Mouse (Mus musculus): ENCODE measurements at regions not wholly inside any gene's neighbourhood (a gene's known extent, or its start where the extent isn't known, plus 50 kb on each side); places are given as distances from the start of the nearest gene placed in this dataset.

GRCm38 (mm10) chr12:119027701-119028100, 61.5 kb upstream of the Abcb5 start:
- DNase-seq (ENCODE audit: low spot score) = no peak

GRCm38 (mm10) chr12:119026311-119026710, 60.1 kb upstream of the Abcb5 start:
- peak; percentile 28 for DNase-seq (ENCODE audit: low spot score)

GRCm38 (mm10) chr12:119024063-119024462, 57.8 kb upstream of the Abcb5 start:
- DNase-seq (ENCODE audit: low spot score) = no peak

Measured in layer of hippocampus, adult 11-12 months (tissue).